Comparison of ENCODE assay signal across 15 mouse cellular contexts in the genomic region with DNA sequence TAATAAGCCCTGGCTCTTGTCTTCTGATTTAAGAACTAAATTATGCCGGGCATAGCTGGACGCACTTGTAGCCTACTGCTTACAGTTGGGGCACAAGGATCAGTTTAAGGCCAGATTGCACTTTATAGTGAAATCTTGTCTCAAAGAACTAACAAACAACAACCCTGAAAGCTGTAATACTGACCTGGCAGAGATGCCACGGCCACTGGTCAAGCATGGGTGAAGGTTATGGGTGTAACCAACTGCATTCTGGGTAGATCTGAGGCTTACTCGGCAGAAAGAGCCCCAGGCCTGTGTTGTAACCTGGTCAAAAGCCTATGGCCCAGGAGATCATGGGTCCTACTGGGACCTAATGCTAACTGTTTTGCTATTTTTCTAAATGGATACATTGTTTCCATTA.
"Had no signal": no experiment of that assay in that cellular context is flagged by ENCODE, and none has a peak within 500 bp of the region (broad histone marks: within the 10 kb centered on the region; RNA-seq: fewer than 3 reads in every experiment).

No protein-coding gene starts in this region.

- H3K36me3 ChIP-seq: limb, embryonic 10.5 days; limb, embryonic 13.5 days; liver, embryonic 15.5 days had no signal

- H3K4me2 ChIP-seq: limb, embryonic 13.5 days; liver, embryonic 15.5 days; midbrain, embryonic 11.5 days had no signal

- H3K9me3 ChIP-seq: limb, embryonic 10.5 days; limb, embryonic 13.5 days; liver, embryonic 15.5 days had no signal

- DNase-seq: kidney, postnatal 25 days; layer of hippocampus, adult 9-11 months; liver; lung, adult 2 months; lung, postnatal 14 days; lung, postnatal 4 days; midbrain, embryonic 14.5 days; thymus, adult 18-20 months; thymus, postnatal 36 days had no signal

- H3K27me3 ChIP-seq: limb, embryonic 13.5 days; liver, embryonic 15.5 days had no signal

- H3K9ac ChIP-seq: limb, embryonic 13.5 days; liver, embryonic 15.5 days had no signal

- H3K27ac ChIP-seq: kidney, postnatal 0 days; layer of hippocampus, adult 2 months; limb, embryonic 10.5 days; limb, embryonic 13.5 days; liver, embryonic 15.5 days had no signal

- H3K4me3 ChIP-seq: layer of hippocampus, adult 2 months; limb, embryonic 10.5 days; limb, embryonic 13.5 days; liver, embryonic 15.5 days had no signal
